Mouse (Mus musculus): ENCODE data around the gene Tbata. TPM values are rescaled to one million over a fixed set of nuclear protein-coding genes. Genes with fewer than 3 reads are reported as not detected.

Tbata gene
- polyA plus RNA-seq (2021; fragmentation: Nextera tagmentation) = 7.7 and 8.8 TPM in 2 replicates
- long read RNA-seq, experiment 1, partial matches to known transcripts = 2 of 14 reads
- long read RNA-seq, experiment 1, other reads (novel, unspliced or antisense) = 12 of 14 reads
- long read RNA-seq, experiment 2, partial matches to known transcripts = 5 of 18 reads
- long read RNA-seq, experiment 2, other reads (novel, unspliced or antisense) = 13 of 18 reads

GRCm38 (mm10) chr10:61171654-61172053, at the start of gene Tbata:
Tbata (plus strand) TSS chr10:61171954.

DNA sequence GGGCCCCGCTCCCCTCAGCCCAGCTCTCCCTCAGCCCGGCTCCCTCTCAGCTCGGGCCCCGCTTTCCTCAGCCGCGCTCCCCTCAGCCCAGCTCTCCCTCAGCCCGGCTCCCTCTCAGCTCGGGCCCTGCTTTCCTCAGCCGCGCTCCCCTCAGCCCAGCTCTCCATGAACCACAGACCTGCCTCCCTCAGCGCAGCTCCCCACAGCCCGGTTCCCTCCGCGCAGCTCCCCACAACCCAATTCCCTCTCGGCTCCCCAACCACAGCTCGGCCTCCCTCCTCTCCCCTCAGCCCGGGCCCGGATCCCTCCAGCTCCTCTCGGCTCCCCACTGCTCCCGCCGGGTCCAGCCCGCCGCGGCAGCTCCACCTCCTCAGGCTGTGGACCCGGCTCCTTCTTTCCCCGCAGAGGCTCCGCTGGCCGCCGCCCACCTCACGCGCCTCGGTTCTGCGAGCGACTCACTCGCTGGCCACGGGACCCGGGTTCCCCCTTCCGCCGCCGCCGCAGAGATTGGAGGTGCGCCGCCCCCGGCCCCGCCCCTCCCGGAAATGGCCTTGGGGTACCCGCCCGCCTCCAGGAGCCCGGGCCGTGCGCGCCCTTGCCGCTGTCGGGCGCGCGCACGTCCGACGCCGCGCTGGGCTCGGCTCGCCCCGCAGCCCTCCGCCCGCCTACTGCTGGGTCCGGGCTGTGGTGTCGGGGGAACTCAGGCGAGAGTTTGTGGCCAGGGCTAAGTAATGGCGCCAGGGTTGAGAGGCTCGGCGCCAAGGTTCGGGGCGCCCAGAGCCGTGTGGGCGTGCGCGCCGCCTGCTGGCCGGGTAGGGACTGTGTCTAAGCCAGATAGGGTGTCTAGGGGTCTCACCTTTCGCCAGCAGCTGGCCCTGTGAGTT, 24.4 kb upstream of the Tbata start, which contains the start of gene Sgpl1:
Sgpl1 (minus strand) TSS at position 547 of the 884 bp plus-strand sequence.

Small RNA genes within 50 kb of the gene (microRNA-seq; reads per million reads assigned to microRNA genes)
- gene Gm44308 = not detected

Other genes with a start within 250 kb of the Tbata start
- 26.7 and 31.2 TPM in 2 replicates for gene Pcbd1, start 82.6 kb upstream of the Tbata start, polyA plus RNA-seq (2021; fragmentation: Nextera tagmentation)
- gene Sgpl1, start 24.3 kb upstream of the Tbata start, polyA plus RNA-seq (2021; fragmentation: Nextera tagmentation) = 11.2 and 13.3 TPM in 2 replicates
- 0.09 and 0.16 TPM in 2 replicates for gene Adamts14, start 101.5 kb downstream of the Tbata start, polyA plus RNA-seq (2021; fragmentation: Nextera tagmentation)
- gene Prf1, start 125.9 kb downstream of the Tbata start, polyA plus RNA-seq (2021; fragmentation: Nextera tagmentation) = not detected in 2 replicates
- 3.0 and 3.5 TPM in 2 replicates for gene Pald1, start 211.6 kb downstream of the Tbata start, polyA plus RNA-seq (2021; fragmentation: Nextera tagmentation)
- gene Nodal, start 246.0 kb downstream of the Tbata start, polyA plus RNA-seq (2021; fragmentation: Nextera tagmentation) = 0.25 and 0.26 TPM in 2 replicates

All from layer of hippocampus, adult 6 months (tissue).